In genomic region chr13:103886503-103886902, GRCm38 (mm10) we compare ENCODE assay signal across 16 mouse cellular contexts.
"Had no signal": no experiment of that assay in that cellular context is flagged by ENCODE, and none has a peak within 500 bp of the region (broad histone marks: within the 10 kb centered on the region; RNA-seq: fewer than 3 reads in every experiment).

No protein-coding gene starts in this region.

- H3K9me3 ChIP-seq: neural tube, embryonic 13.5 days; neural tube, embryonic 15.5 days; stomach, embryonic 15.5 days had no signal

- H3K27me3 ChIP-seq: neural tube, embryonic 13.5 days; neural tube, embryonic 15.5 days; stomach, embryonic 15.5 days had no signal

- H3K36me3 ChIP-seq: neural tube, embryonic 15.5 days had no signal

- DNase-seq: retina, postnatal 1 day; right cerebral cortex, adult 18-20 months; right cerebral cortex, postnatal 14 days; right cerebral cortex, postnatal 25 days; right cerebral cortex, postnatal 4 days; spleen, adult 18-20 months; thymus, adult 18-20 months; thymus, adult 2 months; thymus, postnatal 14 days; thymus, postnatal 25 days; thymus, postnatal 36 days; thymus, postnatal 4 days had no signal

- H3K4me1 ChIP-seq: stomach, embryonic 15.5 days had no signal

- H3K4me3 ChIP-seq: neural tube, embryonic 13.5 days; neural tube, embryonic 15.5 days; stomach, embryonic 15.5 days had no signal

- H3K27ac ChIP-seq: neural tube, embryonic 13.5 days; neural tube, embryonic 15.5 days; stomach, embryonic 15.5 days; stomach, postnatal 0 days had no signal
